Mouse (Mus musculus) liver, embryonic 15.5 days (tissue): Measurements from ENCODE around the gene Vma21. TPM values are rescaled to one million over a fixed set of nuclear protein-coding genes. Genes with fewer than 3 reads are reported as not detected.

Experiments
- polyA plus RNA-seq: library from polyadenylated mRNA; unstranded; fragments of >200 nt; fragmentation: Nextera tagmentation; extraction: Ambion mirVana; gene quantifications from 2 replicates; pipeline ENCODE4 v1.2.1, GENCODE M21; 2015

Gene Vma21
- polyA plus RNA-seq, 1 experiment from 2014 or later: 21.5 TPM

Other genes starting within 250 kb of the Vma21 start
- 0.03 TPM in 1 of 2 replicates, not detected in the other for gene Gpr50, start 152.3 kb upstream of the Vma21 start, polyA plus RNA-seq
- gene Gm1141, start 105.1 kb downstream of the Vma21 start, polyA plus RNA-seq: not detected in 2 replicates
- gene Prrg3, start 146.7 kb downstream of the Vma21 start, polyA plus RNA-seq: 0.83 and 0.98 TPM in 2 replicates
- gene Fate1, start 157.1 kb downstream of the Vma21 start, polyA plus RNA-seq: not detected in 2 replicates
- not detected in 2 replicates for gene Cnga2, start 175.9 kb downstream of the Vma21 start, polyA plus RNA-seq